Mouse (Mus musculus) liver, adult (tissue): ENCODE data around the gene Nos3.
A peak's percentile ranks its signal among the peaks of the same experiment; 100 is the strongest.

Experiments used
- GATA4 ChIP-seq: IDR thresholded peaks from 2 replicates; pipeline ENCODE4 v1.6.1; 2014; ENCODE audit warnings: mild to moderate bottlenecking, low read length; ENCODE audit not compliant: insufficient replicate concordance

Nos3 gene

DNA sequence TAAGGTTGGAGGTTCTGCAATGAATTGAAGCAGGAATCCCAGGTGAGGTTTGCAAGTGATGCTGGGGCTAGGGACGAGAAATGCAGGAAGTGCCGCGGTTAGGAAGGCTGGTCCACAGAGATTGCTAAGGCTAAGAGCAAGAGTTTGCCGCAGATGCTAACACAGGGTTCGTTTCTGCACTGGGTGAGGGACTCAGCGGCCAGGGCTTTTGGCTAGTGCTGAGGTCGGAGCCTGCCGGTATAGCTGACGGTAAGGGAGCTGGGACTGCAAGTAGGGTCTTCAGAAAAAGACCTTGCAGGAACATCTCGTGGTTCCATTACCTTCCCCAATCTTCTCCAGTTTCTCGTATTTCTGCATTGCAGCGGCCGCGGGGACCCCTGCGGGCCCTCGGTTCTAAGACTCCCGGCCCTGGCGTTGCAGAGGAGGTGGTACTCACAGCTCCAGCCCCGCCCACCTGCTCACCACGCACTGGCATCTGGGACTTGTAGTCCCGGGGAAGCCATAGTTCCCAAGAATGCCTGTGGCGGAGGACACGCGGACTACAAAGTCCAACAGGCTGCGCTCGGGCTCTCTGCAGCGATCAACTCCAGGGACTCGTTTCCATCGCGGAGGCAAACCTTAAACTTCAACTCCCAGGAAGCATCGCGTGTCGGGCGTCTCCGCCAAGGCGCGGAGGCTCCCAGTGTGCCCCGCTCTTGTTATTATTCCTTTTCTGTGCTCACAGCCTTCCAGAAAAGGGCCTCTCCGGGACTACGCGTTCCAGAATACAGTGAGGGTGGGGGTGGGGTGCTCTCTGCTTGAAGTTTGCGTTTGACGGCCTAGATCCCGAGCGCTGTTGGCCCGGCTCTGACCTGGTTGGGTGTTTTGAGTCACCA is 58.8 kb downstream of the Nos3 start, which contains the start of the genes Cdk5 and Slc4a2:
Cdk5 (minus strand) TSS at position 402 of the 875 bp plus-strand sequence.
Slc4a2 (plus strand) TSS at position 709 of the 875 bp plus-strand sequence.
- TF ChIP-seq GATA4: peak; percentile 58; the same call in 1 of the 2 replicates

DNA sequence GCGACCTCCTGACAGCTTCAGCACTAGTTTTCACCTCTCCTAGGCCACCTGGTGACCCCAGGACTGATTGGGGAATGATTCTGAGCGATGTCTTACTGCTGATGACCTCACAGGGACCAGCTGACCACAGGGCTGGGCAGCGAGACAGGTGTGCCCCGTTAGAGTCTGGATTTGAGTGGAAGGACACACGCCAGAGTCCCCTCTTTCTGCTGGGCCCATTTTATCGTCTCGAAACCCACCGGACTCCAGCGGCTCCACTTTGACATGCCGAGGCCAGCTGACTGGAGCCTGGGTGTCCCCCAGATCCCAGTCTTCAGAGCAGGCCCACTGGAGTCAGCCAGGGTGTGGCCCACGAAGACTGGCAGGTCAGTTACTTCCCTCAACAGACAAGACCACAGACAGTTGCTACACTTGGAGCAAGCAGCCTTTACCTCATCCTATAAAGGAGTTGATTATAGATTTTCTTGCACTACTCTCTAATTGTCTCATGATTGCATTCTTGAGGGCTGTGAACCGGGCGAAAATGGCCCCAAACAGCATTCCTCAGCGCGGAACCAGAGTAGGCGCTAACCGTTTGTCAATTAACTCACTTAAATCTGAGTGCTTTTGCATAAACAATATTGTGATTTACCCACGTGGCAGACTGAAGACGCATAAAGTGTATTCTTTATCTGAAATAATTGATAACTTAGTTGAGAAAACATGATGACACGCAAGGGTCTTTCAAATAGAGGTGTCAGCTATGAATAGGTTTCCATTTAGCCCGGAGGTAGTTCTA is 59.6 kb downstream of the Nos3 start:
- no peak for TF ChIP-seq GATA4

DNA sequence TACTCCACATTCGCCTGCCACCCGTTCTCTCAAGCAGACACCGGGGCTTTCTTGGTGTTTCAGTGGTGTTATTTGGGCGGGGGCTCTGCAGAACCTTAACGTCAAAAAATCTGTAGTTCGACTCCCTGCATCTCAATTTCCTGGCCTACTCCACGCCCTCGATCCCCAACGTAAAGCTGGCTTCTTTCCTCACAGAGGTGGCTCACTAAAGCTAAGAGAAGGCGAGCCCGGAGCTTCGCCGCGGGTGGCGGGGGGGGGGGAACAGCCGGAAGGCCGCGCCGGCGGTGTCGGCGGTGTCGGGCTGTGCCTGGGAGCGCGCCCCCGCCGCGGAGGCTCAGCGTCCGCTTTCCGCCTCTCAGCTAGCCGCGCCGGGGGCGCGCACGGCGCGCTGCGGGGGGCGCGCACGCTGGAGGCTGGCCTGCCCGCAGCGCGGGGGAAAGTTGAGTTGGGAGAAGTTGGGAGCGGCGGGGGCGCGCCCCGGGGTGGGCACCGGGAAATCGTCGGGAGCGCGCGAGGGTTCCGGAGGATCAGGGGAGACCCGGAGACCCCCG is 60.3 kb downstream of the Nos3 start:
- TF ChIP-seq GATA4: no peak

DNA sequence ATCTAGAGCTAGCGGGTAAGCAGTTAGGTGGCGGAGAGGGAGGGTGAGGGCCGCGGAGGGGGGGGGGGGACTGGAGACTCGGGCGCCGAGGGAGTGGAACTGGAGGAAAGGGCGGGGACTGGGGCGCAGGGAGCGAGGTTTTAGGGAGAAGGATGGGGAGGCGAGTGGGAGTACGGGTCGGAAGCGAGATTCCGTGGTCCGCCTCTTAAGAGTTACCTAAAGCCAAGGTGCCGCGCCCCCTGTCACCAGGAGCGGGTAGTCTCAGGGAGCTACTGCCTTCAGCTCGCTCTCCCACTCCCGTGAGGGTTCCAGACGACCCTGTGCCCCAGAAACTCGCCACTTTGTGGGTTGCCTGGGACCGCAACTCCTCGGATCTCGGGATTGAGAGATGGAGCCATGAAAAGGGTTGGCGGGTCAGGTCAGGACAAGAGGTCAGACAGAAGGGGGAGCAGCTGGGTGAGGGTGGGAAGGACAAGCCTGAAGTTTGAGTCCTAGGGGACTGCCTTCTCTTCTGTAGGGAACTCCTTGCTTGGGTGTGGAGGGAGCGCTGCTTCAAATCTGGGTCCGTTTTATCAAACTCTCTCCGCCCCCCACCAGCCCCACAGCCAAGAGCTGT is 60.9 kb downstream of the Nos3 start:
- no peak for TF ChIP-seq GATA4

DNA sequence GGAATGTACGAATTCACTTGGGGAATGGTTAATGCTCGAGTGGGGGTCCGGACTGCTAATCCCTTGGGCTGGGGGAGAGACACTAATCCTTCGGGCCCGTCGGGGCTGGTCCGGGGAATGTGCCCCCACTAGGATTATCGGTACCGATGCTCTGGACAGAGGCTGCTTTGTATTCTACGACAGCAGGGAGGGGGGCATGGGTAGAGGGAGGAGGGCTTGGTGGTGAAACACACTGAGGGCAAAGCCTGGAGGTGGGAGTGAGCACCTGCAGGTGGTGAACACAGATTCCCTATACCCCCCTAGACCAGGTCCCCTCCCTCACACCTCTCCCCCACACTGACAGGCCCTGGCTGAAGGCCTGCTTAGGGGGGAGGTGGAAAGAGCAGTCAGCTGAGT is 61.4 kb downstream of the Nos3 start:
- no peak for TF ChIP-seq GATA4

DNA sequence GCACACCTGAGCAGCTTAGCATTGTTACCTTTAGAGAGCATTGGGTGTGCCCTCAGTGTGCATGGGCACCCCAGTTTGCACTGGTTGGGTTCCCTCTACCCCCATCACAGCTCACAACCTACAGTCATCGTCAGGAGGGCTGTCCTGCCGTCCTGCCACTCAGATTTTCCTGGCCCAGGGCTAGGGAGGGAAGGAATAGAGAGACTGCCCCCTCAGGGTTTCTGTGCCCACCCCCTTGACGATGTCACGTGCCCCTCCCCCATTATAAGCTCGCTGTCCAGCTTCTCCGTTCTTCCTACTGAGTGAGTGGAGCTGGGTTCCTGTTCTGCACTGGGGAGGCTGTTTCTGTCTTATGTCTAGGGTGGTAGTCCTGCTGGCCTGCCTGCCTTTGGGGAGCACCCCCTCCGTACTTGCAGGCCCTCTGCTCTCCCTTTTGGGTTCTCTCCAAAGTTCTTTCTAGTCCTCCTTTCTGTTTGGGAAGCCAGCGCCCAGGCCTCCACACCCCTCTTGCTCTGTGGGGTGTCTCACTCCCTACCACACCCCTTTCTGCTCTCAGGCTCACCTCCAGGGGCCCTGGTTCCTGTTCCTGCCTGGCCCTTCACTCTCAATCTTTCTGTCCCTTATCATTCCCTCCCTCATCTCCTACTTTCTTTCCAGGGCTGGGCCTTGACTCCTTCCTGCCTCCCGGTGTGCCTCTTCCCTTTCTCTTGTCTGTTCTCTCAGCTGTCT is 62.1 kb downstream of the Nos3 start:
- no peak for TF ChIP-seq GATA4

DNA sequence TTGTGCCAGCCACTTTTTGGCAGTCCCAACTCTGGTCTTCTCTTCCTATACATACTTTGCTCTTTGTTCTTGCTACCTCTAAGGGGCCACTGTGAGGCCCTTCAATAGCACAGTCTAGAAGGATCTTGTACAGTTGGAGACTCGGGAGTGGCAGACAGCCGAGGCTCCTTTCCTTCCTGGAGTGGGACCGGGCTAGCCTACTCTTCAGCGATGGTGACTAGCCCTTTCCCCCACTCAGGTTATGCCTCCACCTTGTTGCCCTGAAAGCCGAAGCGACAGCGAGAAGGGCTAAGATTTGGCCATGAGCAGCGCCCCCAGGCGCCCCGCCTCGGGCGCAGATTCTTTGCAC is 62.6 kb downstream of the Nos3 start:
- no peak for TF ChIP-seq GATA4

DNA sequence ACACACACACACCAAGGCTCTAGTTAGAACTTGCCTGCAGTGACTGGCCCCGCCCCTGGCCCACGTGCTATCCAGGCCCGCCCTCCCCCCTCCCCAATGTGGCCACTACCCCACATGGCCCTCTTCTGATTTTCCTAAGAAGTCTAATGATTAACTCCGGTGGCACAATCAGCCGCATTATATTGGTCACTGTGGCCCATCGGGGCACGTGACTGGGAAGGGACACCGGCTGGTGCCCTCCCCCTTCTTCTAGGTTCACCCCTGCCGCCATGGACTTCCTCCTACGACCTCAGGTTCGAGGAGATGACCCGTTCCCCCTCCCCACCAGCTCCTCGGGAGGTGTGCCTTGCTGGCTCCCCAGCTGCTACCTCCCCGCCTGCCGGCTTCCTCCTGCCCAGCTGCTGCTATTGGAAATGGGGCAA is 63.4 kb downstream of the Nos3 start:
- no peak for TF ChIP-seq GATA4

DNA sequence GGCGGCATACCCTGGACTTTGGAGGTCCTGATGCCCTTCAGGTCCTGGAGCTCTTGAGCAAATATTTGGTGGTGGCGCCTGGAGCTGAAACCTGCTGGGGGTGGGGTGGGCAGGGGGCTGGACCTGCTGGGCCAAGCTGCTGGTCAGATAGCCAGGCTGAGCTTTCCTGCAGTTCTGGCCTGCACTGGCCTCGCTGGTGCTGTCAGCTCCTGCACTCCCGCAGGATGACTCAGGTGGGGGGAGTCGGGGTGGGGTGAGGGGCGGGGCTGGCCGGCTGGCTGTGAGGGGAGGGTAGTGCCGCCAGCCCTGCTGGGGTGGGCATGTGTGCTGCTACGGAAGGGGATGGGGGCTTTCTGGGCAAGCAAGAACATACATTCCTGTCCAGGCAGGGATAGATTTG is 64.0 kb downstream of the Nos3 start:
- TF ChIP-seq GATA4: no peak

DNA sequence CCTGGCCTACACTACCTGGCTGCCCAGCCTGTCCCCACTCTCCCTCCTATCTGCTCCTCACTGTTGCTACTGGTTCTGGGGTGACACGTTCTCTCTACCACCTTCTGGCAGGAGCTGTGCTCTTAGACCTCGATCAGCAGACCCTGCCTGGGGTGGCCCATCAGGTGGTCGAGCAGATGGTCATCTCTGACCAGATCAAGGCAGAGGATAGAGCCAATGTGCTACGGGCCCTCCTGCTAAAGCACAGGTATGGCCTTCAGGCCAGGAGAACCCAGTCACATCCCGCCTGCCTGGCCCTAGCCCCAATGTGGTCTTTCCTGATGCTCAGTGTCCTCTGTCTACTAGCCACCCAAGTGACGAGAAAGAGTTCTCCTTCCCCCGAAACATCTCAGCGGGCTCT is 69.4 kb downstream of the Nos3 start:
- TF ChIP-seq GATA4: no peak
